1 mouse cellular context compared by ENCODE assay signal in the genomic region with DNA sequence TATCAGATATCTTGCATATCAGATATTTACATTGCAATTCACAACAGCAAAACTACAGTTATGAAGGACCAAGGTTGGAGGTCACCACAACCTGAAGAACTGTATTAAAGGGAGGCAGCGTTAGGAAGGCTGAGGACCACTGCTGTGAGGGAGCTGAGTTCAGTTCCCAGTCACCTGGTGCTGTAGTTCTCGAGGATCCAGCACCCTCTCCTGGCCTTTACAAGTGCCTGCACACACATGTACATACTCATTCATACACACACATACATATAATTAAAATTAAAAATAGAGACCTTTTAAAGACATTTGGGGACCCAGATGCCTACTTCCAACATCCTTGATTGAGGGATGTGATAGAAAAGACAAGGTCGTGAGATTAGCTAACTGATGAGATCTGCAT.
TF ChIP-seq lines count a peak whose summit lies in the region.

No protein-coding gene starts in this region.

TF ChIP-seq in MEL, 35 proteins besides CTCF, POLR2A, EP300 and RAD21:
- TF ChIP-seq POLR2AphosphoS5 (IDR thresholded peaks at IDR 0.05; ENCODE audit: borderline replicate concordance, low read depth, low read length) = no peak
- TF ChIP-seq RCOR1 (IDR thresholded peaks at IDR 0.05; ENCODE audit: low read depth, low read length) = no peak
- TF ChIP-seq USF2 (IDR thresholded peaks at IDR 0.05; ENCODE audit: borderline replicate concordance in 1 of 2, insufficient read depth in 1 of 2, low read depth in 1 of 2, low read length in 2 of 2) = no peak
- TF ChIP-seq MAZ (IDR thresholded peaks at IDR 0.05; ENCODE audit: low read depth, low read length) = no peak
- TF ChIP-seq POLR2AphosphoS2 (IDR thresholded peaks at IDR 0.05; ENCODE audit: low read length) = no peak
- no peak for TF ChIP-seq CHD1 (IDR thresholded peaks at IDR 0.05; ENCODE audit: low read depth, low read length)
- TF ChIP-seq ETS1 (IDR thresholded peaks at IDR 0.05; ENCODE audit: low read depth, low read length) = no peak
- peak; percentile 37 for TF ChIP-seq SMC3 (IDR thresholded peaks at IDR 0.05; ENCODE audit: low read depth, low read length)
